Comparison of ENCODE assay signal across 8 mouse cellular contexts in the genomic region with DNA sequence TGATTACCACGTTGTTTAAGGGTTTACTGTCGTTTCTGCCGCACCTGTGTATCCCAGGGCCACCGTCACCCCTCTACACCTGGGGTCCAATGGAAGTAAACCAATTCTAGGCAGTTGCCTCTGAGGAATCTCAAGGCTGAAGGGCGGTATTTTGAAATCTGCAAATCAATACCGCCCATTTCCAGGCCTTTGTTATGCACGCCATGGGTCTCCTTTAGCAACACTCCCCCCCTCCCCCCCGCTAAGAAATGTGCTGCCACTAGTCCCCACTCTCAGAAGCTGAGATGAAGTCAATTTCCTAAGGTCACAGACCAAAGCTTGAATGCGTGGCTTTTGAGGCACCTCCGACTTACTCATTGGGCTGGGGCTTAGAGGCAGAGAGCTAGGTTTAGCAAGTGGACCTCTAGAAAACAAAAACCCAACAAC. TPM values are rescaled to one million over a fixed set of nuclear protein-coding genes. Genes with fewer than 3 reads are reported as not detected.
A peak's percentile ranks its signal among the peaks of the same experiment; 100 is the strongest.
DNase-seq lines count a peak whose midpoint lies in the region; ATAC-seq and TF ChIP-seq lines count a peak whose summit lies in the region.

No protein-coding gene starts in this region.

- peak overlapping the region; percentile 96 for H3K4me3 ChIP-seq in cerebellum, adult 2 months (replicated peaks; ENCODE audit: insufficient read depth, low read depth, low read length)
- H3K4me3 ChIP-seq in C2C12 (ENCODE audit: insufficient read depth, poor library complexity, severe bottlenecking), result peak overlapping the region; percentile 90
- peak overlapping the region; percentile 98 for H3K4me3 ChIP-seq in embryonic facial prominence, embryonic 14.5 days (ENCODE audit: low read depth, low read length)
- peak overlapping the region; percentile 98 for H3K4me3 ChIP-seq in intestine, embryonic 16.5 days (ENCODE audit: low read length)
- peak overlapping the region; percentile 98 for H3K4me3 ChIP-seq in midbrain, embryonic 13.5 days (replicated peaks)

- peak in 1 of 2 experiments; percentile 33 for DNase-seq in cerebellum, adult 2 months
- DNase-seq in cerebellum, adult 8-10 months, result no peak
- peak; percentile 31 for DNase-seq in embryonic facial prominence, embryonic 14.5 days (ENCODE audit: low spot score)
- DNase-seq in right cerebral cortex, postnatal 4 days, result no peak
- no peak for DNase-seq in left cerebral cortex, adult 8-10 months (ENCODE audit: low spot score in 2 of 2)

- H3K9me3 ChIP-seq in embryonic facial prominence, embryonic 14.5 days (ENCODE audit: control insufficient read depth, low read length), result no peaks in the 10 kb centered on the region
- H3K9me3 ChIP-seq in intestine, embryonic 16.5 days (ENCODE audit: control insufficient read depth, low read length), result no peaks in the 10 kb centered on the region
- H3K9me3 ChIP-seq in midbrain, embryonic 13.5 days, result no peaks in the 10 kb centered on the region

- peak overlapping the region; percentile 69 for H3K4me2 ChIP-seq in embryonic facial prominence, embryonic 14.5 days (ENCODE audit: low read depth, low read length)
- peak overlapping the region; percentile 72 for H3K4me2 ChIP-seq in intestine, embryonic 16.5 days (ENCODE audit: low read depth, low read length)
- H3K4me2 ChIP-seq in midbrain, embryonic 13.5 days (replicated peaks), result peak overlapping the region; percentile 75

- no peak for TF ChIP-seq POLR2A in cerebellum, adult 2 months (IDR thresholded peaks at IDR 0.05; ENCODE audit: borderline replicate concordance, insufficient read depth, low read length)

- peak overlapping the region; percentile 97 for H3K9ac ChIP-seq in embryonic facial prominence, embryonic 14.5 days (ENCODE audit: low read depth, low read length)
- H3K9ac ChIP-seq in intestine, embryonic 16.5 days (ENCODE audit: low read depth, low read length), result peak overlapping the region; percentile 96
- H3K9ac ChIP-seq in midbrain, embryonic 13.5 days (replicated peaks), result peak overlapping the region; percentile 92

- peaks cover 44% of the 10 kb centered on the region for H3K79me2 ChIP-seq in C2C12 (ENCODE audit: control insufficient read depth, insufficient read depth)

- H3K27me3 ChIP-seq in cerebellum, adult 2 months (ENCODE audit: control insufficient read depth, insufficient read depth, low read length), result no peaks in the 10 kb centered on the region
- no peaks in the 10 kb centered on the region for H3K27me3 ChIP-seq in C2C12 (ENCODE audit: control insufficient read depth, insufficient read depth, insufficient read length)
- no peaks in the 10 kb centered on the region for H3K27me3 ChIP-seq in embryonic facial prominence, embryonic 14.5 days (replicated peaks; ENCODE audit: control insufficient read depth, insufficient read depth, low read length)
- H3K27me3 ChIP-seq in intestine, embryonic 16.5 days (replicated peaks; ENCODE audit: control insufficient read depth, insufficient read depth, low read length), result no peaks in the 10 kb centered on the region
- no peaks in the 10 kb centered on the region for H3K27me3 ChIP-seq in midbrain, embryonic 13.5 days

- ATAC-seq in embryonic facial prominence, embryonic 14.5 days (ENCODE audit: low read depth), result peak; percentile 27
- ATAC-seq in intestine, embryonic 16.5 days, result peak; percentile 41
- peak; percentile 54; the same call in 1 of the 2 replicates for ATAC-seq in midbrain, embryonic 13.5 days

- H3K36me3 ChIP-seq in C2C12 (ENCODE audit: control insufficient read depth, insufficient read depth), result peaks cover 24% of the 10 kb centered on the region
- peaks cover 21% of the 10 kb centered on the region for H3K36me3 ChIP-seq in embryonic facial prominence, embryonic 14.5 days (ENCODE audit: control insufficient read depth, insufficient read depth, low read length)
- H3K36me3 ChIP-seq in intestine, embryonic 16.5 days (ENCODE audit: control insufficient read depth, insufficient read depth, low read length), result no peaks in the 10 kb centered on the region; the same call in 1 of the 2 replicates
- H3K36me3 ChIP-seq in midbrain, embryonic 13.5 days, result peaks cover 15% of the 10 kb centered on the region

- no peak for TF ChIP-seq CTCF in cerebellum, adult 2 months (IDR thresholded peaks at IDR 0.05; ENCODE audit: borderline replicate concordance, insufficient read depth, low read depth, low read length)
- no peak for TF ChIP-seq CTCF in C2C12 (IDR thresholded peaks at IDR 0.05; ENCODE audit: control insufficient read depth, insufficient read depth, insufficient read length)

- no peak overlapping the region for H3ac ChIP-seq in C2C12 (ENCODE audit: control insufficient read depth, insufficient read length, low read depth)

- 13% methylated on average over 10 of the region's 10 CpGs for WGBS in cerebellum, adult 2 months
- 3% methylated on average over 10 of the region's 10 CpGs for WGBS in embryonic facial prominence, embryonic 14.5 days
- 6% methylated on average over 10 of the region's 10 CpGs for WGBS in intestine, embryonic 16.5 days
- 1% methylated on average over 10 of the region's 10 CpGs for WGBS in midbrain, embryonic 13.5 days

- H3K4me1 ChIP-seq in cerebellum, adult 2 months (ENCODE audit: control insufficient read depth, insufficient read depth, low read length), result peaks cover 4% of the 10 kb centered on the region; the same call in 1 of the 2 replicates
- H3K4me1 ChIP-seq in embryonic facial prominence, embryonic 14.5 days (ENCODE audit: control insufficient read depth, insufficient read depth, low read length), result peaks cover 7% of the 10 kb centered on the region; the same call in 1 of the 2 replicates
- peaks cover 3% of the 10 kb centered on the region; the same call in 1 of the 2 replicates for H3K4me1 ChIP-seq in intestine, embryonic 16.5 days (ENCODE audit: control insufficient read depth, insufficient read depth, low read length)
- H3K4me1 ChIP-seq in midbrain, embryonic 13.5 days (replicated peaks), result peaks cover 23% of the 10 kb centered on the region

- H3K79me3 ChIP-seq in C2C12 (ENCODE audit: low read depth), result peaks cover 35% of the 10 kb centered on the region

- peak overlapping the region; percentile 70 for H3K27ac ChIP-seq in cerebellum, adult 2 months (ENCODE audit: insufficient read depth, low read length)
- peak overlapping the region; percentile 86 for H3K27ac ChIP-seq in embryonic facial prominence, embryonic 14.5 days (replicated peaks; ENCODE audit: low read depth, low read length)
- H3K27ac ChIP-seq in intestine, embryonic 16.5 days (ENCODE audit: low read length), result peak overlapping the region; percentile 80; the same call in 1 of the 2 replicates
- peak overlapping the region; percentile 85 for H3K27ac ChIP-seq in midbrain, embryonic 13.5 days

TF ChIP-seq in C2C12, 6 proteins besides CTCF, POLR2A, EP300 and RAD21:
- TF ChIP-seq CEBPB (IDR thresholded peaks at IDR 0.05; ENCODE audit: low read depth), result no peak
- TF ChIP-seq MYOG (IDR thresholded peaks at IDR 0.05; ENCODE audit: control insufficient read depth, extremely low read depth, insufficient read length), result no peak
- no peak for TF ChIP-seq FOSL1 (IDR thresholded peaks at IDR 0.05; ENCODE audit: insufficient read depth, low read length, poor library complexity, severe bottlenecking)
- no peak for TF ChIP-seq MYOD1 (IDR thresholded peaks at IDR 0.05; ENCODE audit: control insufficient read depth, insufficient read length, low read depth)
- TF ChIP-seq MAX (IDR thresholded peaks at IDR 0.05), result no peak
- no peak for TF ChIP-seq USF1 (IDR thresholded peaks at IDR 0.05; ENCODE audit: low read depth)

RNA-seq across cellular contexts. Expression of a gene that starts 0.6 kb away (rescaled TPM):
- 33.7 and 36.9 TPM in 2 replicates for polyA plus RNA-seq in cerebellum, adult 2 months (2012; rRNA removed)
- polyA plus RNA-seq in C2C12 (2012; fragmentation: generic; extraction: Trizol), result 2.9 TPM
- 35.7 and 38.8 TPM in 2 replicates for polyA plus RNA-seq in embryonic facial prominence, embryonic 14.5 days (2014; fragmentation: Nextera tagmentation; extraction: Ambion mirVana)
- 11.5 and 11.8 TPM in 2 replicates for polyA plus RNA-seq in intestine, embryonic 16.5 days (2015; fragmentation: Nextera tagmentation; extraction: Ambion mirVana)
- 22.3 and 28.7 TPM in 2 replicates for polyA plus RNA-seq in midbrain, embryonic 13.5 days (2015; fragmentation: Nextera tagmentation; extraction: Ambion mirVana)
- total RNA-seq in left cerebral cortex, adult 8-10 months (2022), result 10 to 100 TPM; 24.6 to 27.5 (median 25.2) TPM

RNA-seq across cellular contexts. Expression of a gene that starts 34.3 kb away (rescaled TPM):
- 16.0 and 16.9 TPM in 2 replicates for polyA plus RNA-seq in cerebellum, adult 2 months (2012; rRNA removed)
- polyA plus RNA-seq in C2C12 (2012; fragmentation: generic; extraction: Trizol), result 0.04 TPM
- polyA plus RNA-seq in embryonic facial prominence, embryonic 14.5 days (2014; fragmentation: Nextera tagmentation; extraction: Ambion mirVana), result 22.7 and 23.4 TPM in 2 replicates
- polyA plus RNA-seq in intestine, embryonic 16.5 days (2015; fragmentation: Nextera tagmentation; extraction: Ambion mirVana), result 2.1 and 2.3 TPM in 2 replicates
- polyA plus RNA-seq in midbrain, embryonic 13.5 days (2015; fragmentation: Nextera tagmentation; extraction: Ambion mirVana), result 6.2 and 6.8 TPM in 2 replicates
- total RNA-seq in left cerebral cortex, adult 8-10 months (2022), result 10 to 100 TPM; 10.8 to 13.1 (median 11.9) TPM
